Mouse (Mus musculus) embryonic facial prominence, embryonic 10.5 days (tissue): ENCODE measurements around the gene Gpn2. TPM values are rescaled to one million over a fixed set of nuclear protein-coding genes. Genes with fewer than 3 reads are reported as not detected.
A peak's percentile ranks its signal among the peaks of the same experiment; 100 is the strongest.

ENCODE experiments used
- DNase-seq: peaks from one replicate; pipeline ENCODE4 v3.0.0-alpha.2; 2017; ENCODE audit warnings: low spot score
- H3K27ac ChIP-seq: fragments of 300-500 bp; sonication (generic); replicated peaks from 2 replicates; pipeline ENCODE4 v1.5.1; 2016; ENCODE audit warnings: mild to moderate bottlenecking
- H3K27me3 ChIP-seq: fragments of 300-500 bp; sonication (generic); replicated peaks from 2 replicates; pipeline ENCODE4 v1.6.1; 2016; ENCODE audit warnings: low read depth, mild to moderate bottlenecking; ENCODE audit not compliant: poor library complexity, severe bottlenecking
- H3K36me3 ChIP-seq: fragments of 300-500 bp; sonication (generic); replicated peaks from 2 replicates; pipeline ENCODE4 v1.6.1; 2016; ENCODE audit warnings: mild to moderate bottlenecking, moderate library complexity
- H3K4me1 ChIP-seq: fragments of 300-500 bp; sonication (generic); 2 replicates; pipeline ENCODE4 v1.6.1; 2016
- H3K4me3 ChIP-seq: fragments of 300-500 bp; sonication (generic); 2 replicates; pipeline ENCODE4 v1.5.1; 2016; ENCODE audit warnings: mild to moderate bottlenecking, moderate library complexity
- H3K9me3 ChIP-seq: fragments of 300-500 bp; sonication (generic); 2 replicates; pipeline ENCODE4 v1.6.1; 2016; ENCODE audit warnings: mild to moderate bottlenecking
- WGBS: fragments of 180-500 bp; shearing (Covaris S2); methylation state at CpG from one replicate; pipeline ENCODE4 v1.1.7; 2016; 5-methylcytosine and 5-hydroxymethylcytosine counted together
- polyA plus RNA-seq: library from polyadenylated mRNA; unstranded; fragments of >200 nt; fragmentation: Nextera tagmentation; extraction: Ambion mirVana; gene quantifications from 2 replicates; pipeline ENCODE4 v1.2.1, GENCODE M21; 2016

Gene Gpn2
- polyA plus RNA-seq, 1 experiment from 2014 or later: 29.4 TPM

DNA sequence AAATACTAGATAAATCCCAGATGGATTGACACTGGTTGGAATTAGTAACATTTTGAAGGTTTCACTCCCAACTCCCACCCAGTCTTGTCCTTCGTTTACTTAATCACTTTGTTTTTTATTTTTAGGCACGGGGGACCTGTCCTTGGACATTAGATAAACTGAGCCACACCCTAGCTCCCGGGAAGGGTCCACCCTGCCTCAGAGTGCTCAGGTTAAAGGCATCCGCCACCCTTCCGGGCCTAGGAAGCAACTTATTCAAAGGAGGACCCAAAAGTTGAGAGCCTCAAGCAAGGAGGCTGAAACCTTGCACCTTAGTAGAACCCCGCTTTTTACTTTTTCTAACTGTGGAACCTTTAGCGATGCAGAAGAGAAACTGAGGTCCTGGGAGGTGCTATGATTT lies 15.0 kb downstream of the Gpn2 start:
- Histone ChIP-seq H3K4me3 (peak overlapping the region; percentile 64), H3K4me1 (peaks cover 43% of the 10 kb centered on the region), H3K27me3 (peaks cover 64% of the 10 kb centered on the region), H3K36me3 (peaks cover 14% of the 10 kb centered on the region), H3K9me3 (no peaks in the 10 kb centered on the region), H3K27ac (peak overlapping the region; percentile 66)
- DNase-seq: no peak
- 19% methylated on average over 7 of the region's 7 CpGs for WGBS

DNA sequence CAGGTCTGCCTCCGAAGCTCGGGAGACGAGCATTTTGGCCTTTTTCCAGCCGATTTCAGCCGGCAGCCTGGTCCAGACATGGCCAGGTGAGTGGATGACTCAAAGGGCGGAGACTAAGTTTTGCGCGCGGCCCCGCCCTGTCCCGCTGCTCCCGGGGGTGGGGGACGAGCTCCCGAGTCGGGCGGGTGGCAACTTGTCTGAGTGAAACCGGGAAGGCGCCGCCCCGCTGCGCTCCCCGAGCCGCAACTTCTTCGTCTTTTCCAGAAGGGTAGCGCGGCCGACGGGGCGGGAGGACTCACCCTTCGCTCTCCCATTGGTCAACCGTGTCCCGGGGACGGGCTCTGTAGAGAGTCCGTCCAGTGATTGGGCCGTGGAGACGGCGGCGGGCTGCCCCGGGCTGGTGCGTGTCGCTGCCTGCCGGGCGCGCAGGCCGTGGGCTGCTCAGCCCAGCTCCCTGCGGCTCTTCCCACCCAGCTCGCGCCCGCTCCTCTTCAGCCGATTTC lies 15.5 kb downstream of the Gpn2 start:
- peak overlapping the region; percentile 66 for H3K27ac ChIP-seq
- H3K9me3 ChIP-seq: no peaks in the 10 kb centered on the region
- H3K4me3 ChIP-seq: peak overlapping the region; percentile 64
- peaks cover 17% of the 10 kb centered on the region for H3K36me3 ChIP-seq
- peak; percentile 93 for DNase-seq
- H3K4me1 ChIP-seq: peaks cover 43% of the 10 kb centered on the region
- WGBS: under 1% methylated on average over 50 of the region's 50 CpGs
- peaks cover 64% of the 10 kb centered on the region for H3K27me3 ChIP-seq

DNA sequence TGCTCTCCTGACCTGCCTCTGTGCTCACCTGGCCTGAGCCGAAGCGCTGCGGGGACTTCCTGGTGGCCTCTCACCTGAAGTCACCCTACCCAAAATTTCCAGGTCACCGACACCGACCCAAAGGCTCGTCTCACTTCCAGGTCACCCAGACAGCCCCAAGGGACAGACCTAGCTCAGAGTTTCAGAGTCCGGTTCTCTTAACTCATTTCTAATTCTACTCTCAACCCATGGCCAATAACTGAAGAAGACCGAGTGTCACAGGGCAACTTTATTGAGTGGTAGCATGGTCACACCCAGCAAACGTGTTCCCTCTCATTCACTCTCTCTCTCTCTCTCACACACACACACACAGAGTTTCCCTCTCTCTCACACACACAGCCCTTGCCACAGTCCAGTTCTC lies 16.1 kb downstream of the Gpn2 start:
- Histone ChIP-seq H3K4me1 (peaks cover 46% of the 10 kb centered on the region), H3K27ac (peak overlapping the region; percentile 66), H3K9me3 (no peaks in the 10 kb centered on the region), H3K27me3 (peaks cover 64% of the 10 kb centered on the region), H3K4me3 (peak overlapping the region; percentile 64), H3K36me3 (peaks cover 23% of the 10 kb centered on the region)
- 18% methylated on average over 9 of the region's 9 CpGs for WGBS
- DNase-seq: no peak

DNA sequence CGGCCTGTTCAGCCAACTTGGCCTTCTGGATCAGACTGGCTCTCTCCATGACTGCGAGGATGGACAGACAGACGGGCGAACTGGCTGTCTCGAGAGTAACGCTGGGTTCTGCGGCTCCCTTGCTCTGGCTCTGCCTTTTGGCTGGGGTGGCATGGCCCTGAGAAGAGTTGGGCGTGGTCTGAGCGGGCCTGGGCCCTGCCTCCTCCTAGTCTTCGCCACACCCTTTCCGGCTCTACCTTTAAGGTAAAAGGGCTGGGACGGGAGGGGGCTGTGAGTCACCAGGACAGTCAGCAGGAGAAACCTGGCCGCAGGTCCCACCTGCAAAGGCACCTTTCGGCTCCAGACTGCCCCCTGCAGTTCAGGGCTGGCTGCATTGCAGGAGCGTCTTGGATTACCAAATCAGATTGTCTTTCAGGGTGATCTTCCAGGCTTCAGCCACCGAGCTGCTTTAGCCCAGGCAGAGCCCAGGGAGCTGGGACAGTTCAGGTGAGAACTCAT lies 17.6 kb downstream of the Gpn2 start, which contains the start of gene Sfn:
TSS of gene Sfn (minus strand) at position 448 of the 498 bp plus-strand sequence.
- Histone ChIP-seq H3K27ac (no peak within 1 kb of the TSS), H3K4me3 (peak within 1 kb of the TSS; percentile 45), H3K9me3 (no peaks in the 10 kb centered on the region), H3K27me3 (peaks cover 64% of the 10 kb centered on the region), H3K36me3 (peaks cover 37% of the 10 kb centered on the region), H3K4me1 (peaks cover 47% of the 10 kb centered on the region)
- DNase-seq: peak; percentile 73
- WGBS: 3% methylated on average over 16 of the region's 16 CpGs

DNA sequence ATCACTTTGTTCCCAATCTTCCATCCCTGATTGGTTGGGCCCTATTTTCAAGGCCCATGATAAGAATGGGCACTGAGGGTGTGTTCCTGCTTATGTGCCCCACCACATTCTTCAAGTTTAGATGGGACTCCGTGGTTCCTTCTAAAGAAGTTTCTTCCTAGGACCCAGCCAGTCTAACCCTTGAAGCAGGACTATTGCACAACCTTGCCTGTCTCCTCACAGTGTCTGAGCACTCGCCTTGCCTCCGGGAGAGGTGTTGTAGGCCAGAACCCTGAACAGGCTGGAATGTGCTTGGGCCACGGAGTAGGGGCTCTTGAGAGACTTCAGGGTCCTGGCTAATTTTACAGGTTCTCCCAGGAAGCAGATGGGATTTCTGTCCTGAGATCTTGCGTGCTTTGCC lies 18.9 kb downstream of the Gpn2 start:
- Histone ChIP-seq H3K4me1 (peaks cover 52% of the 10 kb centered on the region), H3K9me3 (no peaks in the 10 kb centered on the region), H3K27ac (no peak overlapping the region), H3K27me3 (peaks cover 55% of the 10 kb centered on the region), H3K36me3 (peaks cover 49% of the 10 kb centered on the region), H3K4me3 (no peak overlapping the region)
- 92% methylated on average over 5 of the region's 5 CpGs for WGBS
- DNase-seq: no peak

DNA sequence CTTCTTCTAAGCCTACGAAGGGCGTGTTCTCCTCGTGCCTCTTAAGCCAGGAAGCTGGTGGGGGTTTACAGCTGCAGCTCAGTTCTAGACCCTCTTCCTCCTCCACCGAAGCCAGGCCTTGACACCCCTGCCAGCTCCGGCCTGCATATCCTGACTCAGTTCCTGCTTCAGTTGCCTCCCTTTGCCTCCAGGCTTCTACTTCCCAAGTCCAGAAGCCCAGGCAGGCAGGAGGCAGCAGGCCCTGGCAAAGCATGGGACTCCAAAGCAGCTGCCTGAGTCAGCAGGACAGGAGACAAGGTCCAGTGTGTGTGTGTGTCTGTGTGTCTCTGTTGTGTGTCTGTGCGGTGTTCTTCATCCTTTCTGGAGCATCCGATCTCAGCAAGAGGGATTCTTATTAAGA lies 20.0 kb downstream of the Gpn2 start:
- Histone ChIP-seq H3K4me3 (no peak overlapping the region), H3K9me3 (no peaks in the 10 kb centered on the region), H3K27ac (peak overlapping the region; percentile 40; the same call in 1 of the 2 replicates), H3K4me1 (peaks cover 43% of the 10 kb centered on the region), H3K27me3 (peaks cover 44% of the 10 kb centered on the region), H3K36me3 (peaks cover 60% of the 10 kb centered on the region)
- no peak for DNase-seq
- WGBS: 90% methylated on average over 7 of the region's 7 CpGs

DNA sequence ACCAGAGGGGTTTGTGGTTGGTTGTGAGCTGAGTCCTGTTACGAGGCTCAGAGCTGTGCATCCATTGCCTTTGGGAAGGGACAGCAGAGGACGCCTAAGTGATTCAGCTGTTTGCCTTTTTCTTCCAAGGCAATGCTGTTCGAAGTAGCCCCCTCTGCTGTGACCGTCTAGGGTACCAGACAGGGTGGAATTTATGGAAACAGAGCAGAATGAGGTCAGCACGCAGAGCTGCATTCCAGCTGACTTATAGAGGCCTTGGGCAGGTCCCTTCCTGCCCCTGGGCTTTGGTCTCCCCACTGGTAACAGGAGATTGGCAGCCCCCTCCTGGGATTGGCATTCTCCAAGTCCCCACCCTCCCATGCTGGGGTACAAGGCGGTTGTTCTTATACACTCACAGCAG lies 20.7 kb downstream of the Gpn2 start:
- no peaks in the 10 kb centered on the region for H3K9me3 ChIP-seq
- peaks cover 67% of the 10 kb centered on the region for H3K36me3 ChIP-seq
- WGBS: 51% methylated on average over 6 of the region's 6 CpGs

DNA sequence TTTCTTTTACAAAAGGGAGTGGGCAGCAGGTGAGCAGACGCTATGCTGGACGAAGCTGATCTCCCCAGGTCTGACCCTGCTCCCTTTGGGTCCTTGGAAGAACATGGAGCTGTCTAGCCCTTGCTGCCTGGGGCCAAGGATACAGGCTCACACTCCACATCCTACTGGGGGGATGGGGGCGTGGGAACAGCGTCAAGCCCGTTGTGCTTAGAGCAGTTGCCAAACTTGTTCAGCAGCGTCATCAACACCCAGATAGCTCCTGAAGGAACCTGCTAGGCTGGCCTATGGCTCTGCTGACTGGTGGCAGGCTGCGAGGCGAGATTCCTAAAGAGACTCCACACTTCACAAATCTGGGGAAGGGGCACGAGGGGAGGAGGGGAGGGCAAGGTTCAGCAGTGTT lies 21.2 kb downstream of the Gpn2 start:
- DNase-seq: peak; percentile 56
- Histone ChIP-seq H3K27ac (peak overlapping the region; percentile 46; the same call in 1 of the 2 replicates), H3K36me3 (peaks cover 71% of the 10 kb centered on the region), H3K4me3 (no peak overlapping the region), H3K9me3 (no peaks in the 10 kb centered on the region), H3K27me3 (peaks cover 33% of the 10 kb centered on the region), H3K4me1 (peaks cover 34% of the 10 kb centered on the region)
- WGBS: 41% methylated on average over 9 of the region's 9 CpGs

More for the DNA sequence above, 20.7 kb downstream of the Gpn2 start:
- no peak overlapping the region for H3K4me3 ChIP-seq
- peak overlapping the region; percentile 46; the same call in 1 of the 2 replicates for H3K27ac ChIP-seq
- peak; percentile 32 for DNase-seq
- peaks cover 37% of the 10 kb centered on the region for H3K27me3 ChIP-seq
- H3K4me1 ChIP-seq: peaks cover 39% of the 10 kb centered on the region

DNA sequence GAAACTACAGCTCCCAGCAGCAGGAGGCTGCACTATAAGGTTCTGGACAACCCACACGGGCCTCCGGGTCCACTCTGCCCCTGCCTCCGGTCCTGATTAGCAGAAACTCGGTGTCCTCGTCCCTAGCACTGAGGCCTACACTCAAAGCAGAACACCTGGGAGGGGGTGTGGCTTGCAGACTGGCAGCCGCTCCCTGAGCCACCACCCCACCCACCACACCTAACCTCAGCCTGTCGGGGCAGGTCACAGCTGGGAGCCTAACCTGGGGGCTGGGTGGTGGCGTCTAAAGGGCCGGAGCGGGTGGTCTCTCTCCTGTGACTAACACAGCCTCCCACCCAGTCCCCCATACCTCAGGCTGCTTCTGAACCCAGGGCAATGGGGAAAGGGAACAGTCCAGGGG lies 23.1 kb downstream of the Gpn2 start:
- Histone ChIP-seq H3K4me1 (peaks cover 23% of the 10 kb centered on the region; the same call in 1 of the 2 replicates), H3K9me3 (peaks cover 5% of the 10 kb centered on the region; the same call in 1 of the 2 replicates), H3K36me3 (peaks cover 90% of the 10 kb centered on the region), H3K27ac (no peak overlapping the region), H3K27me3 (peaks cover 13% of the 10 kb centered on the region), H3K4me3 (no peak overlapping the region)
- 77% methylated on average over 10 of the region's 10 CpGs for WGBS
- no peak for DNase-seq

DNA sequence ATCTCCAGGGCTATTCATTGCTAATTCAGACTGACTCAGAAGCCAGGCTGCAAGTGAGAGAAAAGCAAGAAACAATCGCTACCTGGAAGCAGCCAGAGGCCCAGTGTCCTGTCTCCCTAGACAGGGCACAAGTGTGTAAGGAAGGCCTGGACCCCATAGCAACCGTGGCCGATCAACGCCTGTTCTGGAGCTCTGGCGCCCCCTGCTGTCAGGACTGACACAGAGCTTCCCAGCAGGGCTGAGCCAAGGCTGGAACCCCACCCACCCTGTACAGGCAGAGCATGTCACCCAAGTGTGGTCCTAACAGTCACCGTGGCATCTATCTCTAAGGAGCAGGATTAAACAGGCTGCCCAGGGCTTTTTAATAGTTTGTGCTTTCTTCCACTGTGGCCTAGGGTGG lies 25.6 kb downstream of the Gpn2 start:
- H3K9me3 ChIP-seq: peaks cover 8% of the 10 kb centered on the region; the same call in 1 of the 2 replicates
- peak; percentile 86 for DNase-seq
- H3K27ac ChIP-seq: no peak overlapping the region
- H3K4me3 ChIP-seq: no peak overlapping the region
- H3K4me1 ChIP-seq: peaks cover 18% of the 10 kb centered on the region; the same call in 1 of the 2 replicates
- 19% methylated on average over 6 of the region's 6 CpGs for WGBS
- peaks cover 97% of the 10 kb centered on the region for H3K36me3 ChIP-seq
- no peaks in the 10 kb centered on the region for H3K27me3 ChIP-seq

DNA sequence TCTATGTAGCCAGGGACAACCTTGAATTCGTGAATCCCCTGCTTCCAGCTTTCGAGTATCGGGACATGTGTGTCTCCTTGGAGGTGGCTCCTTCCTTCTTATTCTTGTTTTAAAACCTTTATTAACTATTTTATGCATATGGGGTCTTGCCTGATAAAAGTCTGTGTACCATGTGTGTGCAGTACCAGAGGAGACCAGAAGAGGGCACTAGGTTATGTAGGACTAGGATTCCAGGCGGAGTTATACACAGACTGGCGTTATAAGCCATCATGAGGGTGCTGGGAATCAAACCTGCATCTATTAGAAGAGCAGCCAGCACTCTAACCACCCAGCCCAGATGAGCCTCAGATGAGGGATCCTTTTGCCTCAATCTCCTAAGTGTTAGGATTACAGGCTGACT lies 27.7 kb downstream of the Gpn2 start:
- Histone ChIP-seq H3K36me3 (peaks cover 95% of the 10 kb centered on the region), H3K9me3 (peaks cover 8% of the 10 kb centered on the region; the same call in 1 of the 2 replicates), H3K27ac (no peak overlapping the region), H3K4me3 (no peak overlapping the region), H3K27me3 (no peaks in the 10 kb centered on the region), H3K4me1 (peaks cover 8% of the 10 kb centered on the region; the same call in 1 of the 2 replicates)
- WGBS: 94% methylated on average over 5 of the region's 5 CpGs
- no peak for DNase-seq

DNA sequence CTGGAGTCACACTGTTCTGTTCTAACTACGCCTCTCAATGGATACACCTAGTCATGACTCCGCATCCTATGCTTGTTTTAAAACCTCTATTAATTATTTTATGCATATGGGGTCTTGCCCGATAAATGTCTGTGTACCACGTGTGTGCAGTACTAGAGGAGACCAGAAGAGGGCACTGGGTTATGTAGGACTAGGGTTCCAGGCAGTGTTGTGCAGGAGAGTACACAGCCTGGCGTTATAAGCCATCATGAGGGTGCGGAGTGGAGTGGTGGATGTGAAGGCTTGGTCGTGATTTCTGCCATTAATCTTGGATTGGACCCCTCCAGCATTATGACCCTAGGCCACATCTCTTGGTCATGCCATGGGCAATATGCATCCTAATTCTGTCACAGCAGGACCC lies 28.3 kb downstream of the Gpn2 start:
- peaks cover 8% of the 10 kb centered on the region; the same call in 1 of the 2 replicates for H3K9me3 ChIP-seq
- peaks cover 3% of the 10 kb centered on the region; the same call in 1 of the 2 replicates for H3K4me1 ChIP-seq
- no peaks in the 10 kb centered on the region for H3K27me3 ChIP-seq
- no peak for DNase-seq
- WGBS: 94% methylated on average over 7 of the region's 7 CpGs
- H3K27ac ChIP-seq: no peak overlapping the region
- peaks cover 95% of the 10 kb centered on the region for H3K36me3 ChIP-seq
- no peak overlapping the region for H3K4me3 ChIP-seq

DNA sequence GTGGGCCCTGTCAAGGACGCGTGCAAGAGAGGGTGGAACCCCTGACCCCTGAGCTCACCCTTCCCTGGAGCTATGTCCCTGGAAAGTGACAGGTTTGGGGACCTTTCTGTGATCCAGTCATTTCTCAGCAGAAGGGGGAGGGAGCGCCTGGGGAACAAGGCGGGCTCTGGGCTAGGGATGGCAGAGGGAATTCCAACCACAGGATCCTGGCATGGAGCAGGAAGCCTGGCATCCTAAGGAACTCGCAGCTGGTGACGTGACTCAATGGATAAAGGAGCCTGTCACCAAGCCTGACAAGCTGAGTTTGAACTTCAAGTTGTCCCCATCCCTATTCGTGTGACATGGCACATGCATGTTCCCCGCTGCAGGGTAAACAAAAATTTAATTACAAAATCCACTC lies 28.9 kb downstream of the Gpn2 start:
- Histone ChIP-seq H3K4me1 (peaks cover 3% of the 10 kb centered on the region; the same call in 1 of the 2 replicates), H3K27ac (no peak overlapping the region), H3K9me3 (peaks cover 8% of the 10 kb centered on the region; the same call in 1 of the 2 replicates), H3K36me3 (peaks cover 96% of the 10 kb centered on the region), H3K27me3 (no peaks in the 10 kb centered on the region), H3K4me3 (no peak overlapping the region)
- WGBS: 95% methylated on average over 8 of the region's 8 CpGs
- DNase-seq: no peak
